Mouse (Mus musculus) heart, postnatal 4 days (tissue): ENCODE measurements around the gene Rad50. TPM values are rescaled to one million over a fixed set of nuclear protein-coding genes. Genes with fewer than 3 reads are reported as not detected.

ENCODE experiments used
- DNase-seq: peaks from one replicate; pipeline ENCODE4 v3.0.0; 2021
- total RNA-seq, 2 experiments: library from RNA; stranded (reverse); gene quantifications; 2 replicates each; pipeline ENCODE4 v1.2.3; 2021

Rad50 gene
- total RNA-seq, 2 experiments from 2014 or later, result 13.0 to 13.5 TPM

DNA sequence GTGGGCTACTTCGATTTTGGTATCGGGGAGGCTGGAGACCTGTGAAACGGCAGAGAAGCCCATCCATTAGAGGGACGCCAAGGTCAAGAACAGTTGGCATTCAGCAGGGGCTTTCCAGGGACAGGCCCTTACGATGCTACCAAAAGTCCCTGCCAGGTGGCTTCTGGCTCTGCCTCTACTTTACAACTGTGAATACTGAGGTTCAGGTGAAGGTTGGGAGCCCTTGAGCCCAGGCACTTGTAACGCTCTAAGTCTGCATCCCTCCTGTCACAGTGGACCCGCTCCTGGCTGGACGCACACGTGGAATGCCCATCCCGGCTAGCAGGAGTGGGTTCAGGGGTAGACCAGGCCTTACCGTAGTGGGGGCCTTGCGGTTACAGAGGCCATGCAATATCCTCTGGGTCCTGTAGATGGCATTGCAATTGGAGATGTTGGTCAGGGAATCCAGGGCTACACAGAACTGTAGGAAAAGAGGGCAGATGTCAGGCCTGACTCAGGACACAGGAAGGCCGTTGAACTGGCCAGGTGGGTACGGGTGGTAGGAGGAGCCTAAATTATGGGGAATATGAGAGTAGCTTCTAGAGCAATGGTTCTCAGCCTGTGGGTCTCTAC is 74.9 kb downstream of the Rad50 start:
- peak; percentile 20 for DNase-seq

- DNase-seq, result peak; percentile 84
Observed at GRCm38 (mm10) chr11:53627859-53628258, 79.3 kb downstream of the Rad50 start.

- no peak for DNase-seq
Observed at GRCm38 (mm10) chr11:53626802-53627373, 80.2 kb downstream of the Rad50 start.

- DNase-seq, result no peak
Observed at GRCm38 (mm10) chr11:53624124-53624523, 83.0 kb downstream of the Rad50 start.

DNA sequence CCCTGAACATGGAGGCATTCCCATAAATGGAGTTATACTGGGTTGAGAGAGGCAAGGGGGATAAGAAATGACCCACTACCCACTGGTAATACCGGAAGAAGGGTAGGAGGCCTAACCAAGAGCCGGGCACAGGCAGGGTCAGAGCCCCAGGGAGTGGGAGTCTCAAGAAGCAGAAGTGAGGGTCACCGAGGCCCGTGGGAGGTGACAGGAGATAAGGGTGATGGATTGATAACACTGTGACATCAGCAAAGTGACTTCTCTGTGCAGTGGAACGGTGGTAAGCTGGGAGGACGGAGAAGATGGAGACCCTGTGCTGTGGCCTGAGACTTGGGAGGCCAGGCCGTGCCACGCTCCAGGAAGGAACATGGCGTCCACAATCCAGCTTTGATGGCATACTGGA is 83.5 kb downstream of the Rad50 start:
- DNase-seq, result no peak

GRCm38 (mm10) chr11:53622440-53622806 is 84.7 kb downstream of the Rad50 start:
- no peak for DNase-seq

DNA sequence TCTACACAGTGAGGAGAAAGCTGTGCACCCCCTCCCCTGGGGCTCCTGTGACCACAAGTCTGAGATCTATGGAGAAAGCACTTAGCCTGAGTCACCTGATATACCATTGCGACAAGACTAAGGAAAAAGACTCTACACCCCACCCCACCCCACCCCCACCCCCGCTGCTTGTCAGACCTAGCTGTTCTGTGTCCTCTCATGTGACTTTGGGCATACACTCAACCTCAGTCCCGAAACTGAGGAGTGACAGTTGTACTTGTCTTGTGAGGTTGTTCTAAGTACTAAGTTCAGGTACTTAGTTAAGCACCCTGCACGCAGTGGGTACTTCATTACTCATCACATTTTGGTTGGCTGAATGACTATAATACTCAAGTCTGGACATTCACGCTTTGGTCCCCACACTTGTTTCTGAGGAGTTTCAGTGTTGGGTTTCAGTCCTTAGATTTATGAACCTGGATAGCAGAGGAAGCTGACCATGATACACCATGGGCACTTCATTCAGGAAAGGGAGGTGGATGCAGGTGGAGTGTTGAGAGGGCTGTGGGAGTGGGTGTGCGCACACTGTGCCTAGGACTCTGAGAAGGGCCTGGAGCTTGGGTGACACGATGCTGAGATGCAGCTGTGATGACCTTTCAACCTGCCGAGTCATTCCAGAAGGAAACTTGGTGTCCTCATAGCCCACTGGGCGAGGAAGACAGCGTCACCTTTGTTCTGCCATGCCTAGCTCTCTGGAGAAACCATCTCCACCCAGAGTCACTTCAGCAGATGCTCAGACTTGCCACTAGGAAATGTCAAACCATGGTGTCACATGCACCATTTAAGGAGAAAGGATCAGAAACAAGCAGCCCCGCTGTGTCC is 85.3 kb downstream of the Rad50 start:
- DNase-seq, result no peak

- no peak for DNase-seq
Observed at GRCm38 (mm10) chr11:53620094-53620493, 87.0 kb downstream of the Rad50 start.

DNA sequence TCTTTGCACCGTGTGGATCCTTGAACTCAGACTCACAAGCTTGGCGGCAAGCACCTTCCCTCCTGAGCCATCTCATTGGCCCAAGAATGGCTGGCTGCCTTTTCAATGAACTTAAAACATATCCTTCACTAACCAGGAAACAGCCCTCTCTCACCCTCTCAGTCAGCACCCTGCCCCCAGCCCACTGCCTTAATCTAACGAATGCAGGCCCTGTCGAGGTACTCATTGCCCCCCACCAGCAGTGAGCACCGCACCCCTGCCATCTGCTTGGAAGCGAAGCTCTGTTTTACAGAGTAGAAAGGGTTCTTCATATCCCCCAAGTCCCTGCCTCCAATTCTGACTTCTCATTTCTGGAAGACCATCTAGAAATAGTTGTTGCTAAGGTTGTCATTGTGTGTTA is 87.7 kb downstream of the Rad50 start:
- no peak for DNase-seq

- DNase-seq, result no peak
Observed at GRCm38 (mm10) chr11:53618619-53619198, 88.4 kb downstream of the Rad50 start, which contains the start of gene Il4. Gene Il4, minus strand, starts transcription at chr11:53618669.

DNA sequence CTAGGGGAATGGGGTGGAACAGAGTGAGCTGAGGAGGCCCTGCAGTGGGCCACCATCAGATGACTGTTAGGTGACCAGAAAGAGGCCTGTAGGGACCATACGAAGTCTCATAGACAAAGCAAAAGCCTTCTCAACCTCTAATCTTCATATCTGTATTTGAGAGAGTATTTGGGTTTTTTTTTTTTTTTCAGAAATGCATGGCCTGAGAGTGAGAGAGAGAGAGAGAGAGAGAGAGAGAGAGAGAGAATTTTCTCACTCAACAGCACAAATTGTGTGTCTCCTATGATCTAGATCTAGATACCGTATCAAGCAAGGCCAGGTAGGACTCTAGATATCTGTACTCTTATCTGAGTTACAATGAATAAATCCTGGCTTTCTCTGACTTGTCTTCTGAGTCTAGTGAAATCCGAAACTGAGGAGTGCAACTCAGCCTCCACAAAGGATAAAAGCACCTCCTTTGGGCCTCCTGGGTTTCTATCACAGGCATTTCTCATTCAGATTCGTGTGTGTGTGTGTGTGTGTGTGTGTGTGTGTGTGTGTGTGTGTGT is 89.5 kb downstream of the Rad50 start:
- DNase-seq, result no peak

- DNase-seq, result no peak
Observed at GRCm38 (mm10) chr11:53616748-53617558, 90.2 kb downstream of the Rad50 start.

- no peak for DNase-seq
Observed at GRCm38 (mm10) chr11:53615575-53615974, 91.5 kb downstream of the Rad50 start.

- DNase-seq, result no peak
Observed at GRCm38 (mm10) chr11:53615172-53615571, 91.9 kb downstream of the Rad50 start.

DNA sequence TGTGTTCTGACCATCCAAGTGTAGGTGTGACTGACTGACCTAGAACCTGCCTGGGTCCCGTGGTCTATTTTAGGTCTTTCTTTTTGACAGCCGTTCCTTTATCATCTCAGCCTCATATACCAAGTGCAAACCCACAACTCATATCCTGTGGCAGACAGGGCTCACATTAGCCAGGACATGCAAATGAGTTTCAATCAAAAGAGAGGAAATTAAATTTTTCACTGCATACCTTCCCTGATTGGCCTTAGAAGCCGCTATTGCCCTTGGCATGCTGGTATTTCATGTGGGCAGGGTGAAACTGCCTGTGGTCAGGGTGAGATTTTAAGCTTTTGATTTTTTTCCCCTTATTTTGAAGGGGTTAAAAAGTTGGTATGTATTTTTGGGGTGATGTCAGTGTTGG is 97.4 kb downstream of the Rad50 start:
- DNase-seq, result no peak

DNA sequence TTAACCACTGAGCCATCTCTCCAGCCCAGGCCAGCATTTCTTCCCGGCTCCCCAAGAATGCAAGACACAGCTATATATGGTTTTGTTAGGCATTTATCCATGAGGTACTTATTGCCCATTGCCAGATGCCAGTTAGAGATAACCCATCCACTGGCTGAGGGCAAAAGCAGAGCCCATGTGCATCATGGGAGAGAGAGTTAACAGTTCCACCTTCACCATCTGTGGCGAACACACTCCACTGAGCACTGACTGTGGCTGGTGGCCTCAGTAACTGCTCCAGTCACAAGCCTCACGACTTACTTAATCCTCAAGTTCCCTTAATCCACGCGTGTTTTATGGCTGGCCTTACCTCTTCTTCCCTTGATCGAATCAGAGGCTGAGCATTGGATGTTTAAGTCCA is 97.9 kb downstream of the Rad50 start:
- no peak for DNase-seq

- no peak for DNase-seq
Observed at GRCm38 (mm10) chr11:53605609-53606008, 101.5 kb downstream of the Rad50 start.

GRCm38 (mm10) chr11:53604983-53605382 is 102.1 kb downstream of the Rad50 start:
- DNase-seq, result no peak
